Mouse (Mus musculus) frontal cortex, adult 2 months (tissue): Measurements from ENCODE around the gene Cxcr4. TPM values are rescaled to one million over a fixed set of nuclear protein-coding genes. Genes with fewer than 3 reads are reported as not detected.
"Not testable (repeated sequence)": the region's sequence is repeated elsewhere in the genome, so short reads cannot be mapped to it uniquely, and the experiment has no call there.

Experiments used
- DNase-seq, 2 experiments: peaks; one replicate each; pipeline ENCODE4 v3.0.0; 2022; ENCODE audit warnings: low spot score in 1 of 2; ENCODE audit errors: extremely low spot score in 1 of 2
- polyA plus RNA-seq: library from polyadenylated mRNA; depleted of rRNA; stranded (reverse); fragments of >200 nt; gene quantifications from 2 replicates; pipeline ENCODE4 v1.2.3, GENCODE M21; 2012

The Cxcr4 gene
- polyA plus RNA-seq, 1 experiment, result 16.4 TPM

DNA sequence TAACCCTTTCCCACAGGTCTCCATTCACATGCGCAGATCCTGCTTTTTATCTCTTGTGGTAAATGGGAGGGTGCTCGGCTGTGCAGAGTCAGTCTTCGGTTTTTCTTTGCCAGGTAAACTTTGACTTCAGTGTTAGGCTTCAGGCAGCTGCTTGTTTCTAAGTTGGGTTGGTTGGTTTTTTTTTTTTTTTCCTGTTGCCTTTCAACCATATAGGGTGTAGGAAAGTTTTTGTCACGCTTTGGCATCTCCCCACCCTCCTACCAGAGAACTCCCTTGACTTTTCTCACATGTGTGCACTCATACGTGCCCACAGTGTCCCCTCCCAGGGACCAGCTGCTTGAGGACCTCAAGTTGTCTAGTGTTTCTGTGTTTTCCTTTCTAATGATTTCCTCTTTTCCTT, 9.2 kb upstream of the Cxcr4 start:
- no peak for DNase-seq

DNA sequence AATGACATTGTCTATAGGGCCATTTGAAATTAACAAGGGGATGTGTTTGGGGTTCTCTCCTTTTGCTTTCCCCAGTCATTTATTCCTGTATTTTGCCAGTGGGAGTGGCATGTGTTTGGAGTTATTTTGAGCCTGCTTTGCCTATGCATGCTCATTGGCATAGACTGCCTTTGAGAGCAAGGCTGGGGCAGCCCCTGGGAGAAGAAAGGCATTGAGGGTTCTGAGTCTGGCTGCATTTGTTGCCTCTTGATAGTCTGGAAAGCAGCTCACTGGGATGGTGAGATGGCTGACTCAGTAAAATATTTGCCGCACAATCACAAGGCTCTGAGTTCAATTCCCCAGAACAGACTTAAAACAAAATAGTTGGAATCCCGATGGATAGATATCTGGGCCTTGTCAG, 8.5 kb upstream of the Cxcr4 start:
- no peak for DNase-seq

DNA sequence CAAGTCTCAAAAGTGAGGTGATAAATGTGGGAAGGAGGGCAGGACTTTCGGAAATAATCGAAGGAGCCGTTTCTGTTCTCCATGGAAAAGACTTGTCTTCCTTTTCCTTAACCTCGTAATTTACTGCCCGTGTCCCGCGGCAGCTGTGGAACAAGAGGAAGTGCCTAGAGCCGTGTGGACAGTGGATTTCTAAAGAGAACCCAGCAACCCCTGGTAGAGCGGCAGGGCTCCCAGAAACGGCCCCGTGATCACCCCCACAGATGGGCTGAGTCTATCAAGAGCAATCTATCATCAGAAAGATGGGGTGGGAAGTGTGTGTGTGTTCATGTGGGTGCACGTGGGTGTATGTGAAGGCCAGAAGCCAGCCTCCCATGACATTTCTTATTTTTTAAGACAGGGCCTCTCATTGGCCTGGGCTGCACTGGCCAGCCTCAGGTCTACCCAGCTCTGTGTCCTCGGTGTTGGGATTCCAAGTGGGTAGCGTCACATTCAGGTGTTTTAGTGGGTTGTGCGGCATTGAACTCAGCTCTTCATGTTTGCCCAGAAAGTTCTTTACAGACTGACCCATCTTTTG, 5.2 kb upstream of the Cxcr4 start:
- no peak for DNase-seq

DNA sequence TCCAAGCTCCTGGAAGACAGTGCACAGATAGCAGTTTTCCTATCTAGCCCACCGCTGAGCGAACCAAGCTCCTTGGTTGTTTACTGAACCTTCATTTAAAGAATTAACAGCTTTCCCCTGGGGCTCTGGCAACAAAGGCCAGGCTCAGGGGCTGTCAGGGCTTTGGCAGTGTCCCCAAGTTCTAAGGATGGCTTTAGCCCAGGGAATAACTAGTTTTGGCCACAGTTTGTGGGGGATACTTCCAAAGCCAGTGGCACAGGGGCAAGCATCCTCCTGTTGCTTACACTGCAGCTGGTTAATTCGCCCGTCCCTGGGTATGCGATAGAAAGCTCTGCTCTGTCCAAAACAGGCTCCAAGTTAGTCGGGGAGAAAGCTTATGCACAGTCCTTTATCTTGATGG, 3.4 kb upstream of the Cxcr4 start:
- DNase-seq, result no peak

DNA sequence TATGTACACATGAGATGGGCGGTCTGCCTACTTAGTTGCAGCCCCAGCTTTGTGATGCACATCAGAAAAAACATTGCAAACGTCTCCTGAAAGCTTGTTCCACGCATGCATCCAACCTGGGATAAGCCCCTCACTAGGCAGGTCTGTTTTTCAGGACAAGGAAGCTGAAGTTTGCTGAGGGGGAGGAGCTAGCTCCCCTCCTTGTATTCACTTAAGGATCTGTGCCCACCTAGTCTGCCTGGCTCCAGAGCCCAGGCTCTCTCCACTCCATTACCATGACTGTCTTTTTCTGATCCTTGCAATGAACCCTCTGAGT, 3.0 kb upstream of the Cxcr4 start:
- DNase-seq, result no peak

DNA sequence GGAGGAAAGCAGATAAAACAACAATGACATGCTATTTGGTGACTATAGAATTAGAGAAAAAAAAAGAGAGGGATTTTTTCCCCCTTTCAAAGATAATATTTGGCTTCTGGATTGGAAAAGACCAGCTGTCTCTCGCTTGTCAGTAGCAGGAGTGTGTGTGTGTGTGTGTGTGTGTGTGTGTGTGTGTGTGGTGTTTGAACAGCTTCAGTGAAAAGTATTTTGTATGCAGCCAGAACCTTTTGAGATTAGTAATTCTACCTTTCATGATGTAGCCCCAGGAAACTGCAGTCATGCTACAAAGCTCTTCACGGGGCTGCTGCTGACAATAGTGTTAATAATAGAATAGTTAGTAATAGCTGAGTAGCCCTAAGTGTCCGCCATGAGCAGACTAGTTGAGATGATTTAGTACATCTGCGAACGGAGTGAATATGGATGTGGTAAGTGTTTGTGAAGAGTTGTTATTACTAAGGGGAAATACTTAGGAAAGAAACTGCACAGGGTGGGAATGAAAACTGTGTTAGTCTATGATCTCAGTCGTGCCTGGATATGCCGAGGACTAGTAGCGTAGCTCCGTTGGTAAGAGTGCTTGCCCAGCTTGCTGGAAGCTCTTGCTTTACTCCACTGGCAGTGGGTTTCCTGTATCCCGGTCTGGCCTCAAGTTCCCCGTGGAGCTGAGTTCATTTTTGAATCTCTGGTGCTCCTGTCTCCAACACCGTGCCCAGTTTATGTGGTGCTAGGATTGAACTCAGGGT, 2.4 kb upstream of the Cxcr4 start:
- no peak for DNase-seq

DNA sequence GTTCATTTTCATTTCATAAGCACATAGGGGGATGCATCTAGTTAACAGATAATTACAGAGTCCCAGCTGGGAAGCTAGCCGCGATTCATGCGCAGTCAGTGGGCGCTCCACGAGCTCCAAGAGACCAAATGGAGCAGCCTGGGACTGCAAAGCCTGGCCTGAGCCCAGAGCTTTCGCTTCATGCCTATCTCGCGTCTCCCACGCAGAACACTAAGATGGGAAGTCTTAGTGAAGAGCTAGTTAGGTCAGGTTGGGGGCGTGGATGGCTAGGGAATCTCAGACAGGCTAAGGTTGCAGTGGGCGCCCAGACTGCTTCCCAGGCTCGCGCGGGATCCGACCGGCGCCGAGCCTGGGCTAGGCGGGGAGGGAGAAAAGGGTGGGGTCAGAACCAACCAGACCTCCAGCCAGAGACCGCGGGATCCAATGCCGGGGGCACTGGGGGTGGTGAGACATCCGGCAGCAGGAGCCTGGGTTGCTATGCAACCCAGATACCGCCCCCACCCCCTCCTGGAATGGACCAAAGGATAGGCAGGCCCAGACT, 938 bp upstream of the Cxcr4 start:
- peak; percentile 59 to 72 for DNase-seq

DNA sequence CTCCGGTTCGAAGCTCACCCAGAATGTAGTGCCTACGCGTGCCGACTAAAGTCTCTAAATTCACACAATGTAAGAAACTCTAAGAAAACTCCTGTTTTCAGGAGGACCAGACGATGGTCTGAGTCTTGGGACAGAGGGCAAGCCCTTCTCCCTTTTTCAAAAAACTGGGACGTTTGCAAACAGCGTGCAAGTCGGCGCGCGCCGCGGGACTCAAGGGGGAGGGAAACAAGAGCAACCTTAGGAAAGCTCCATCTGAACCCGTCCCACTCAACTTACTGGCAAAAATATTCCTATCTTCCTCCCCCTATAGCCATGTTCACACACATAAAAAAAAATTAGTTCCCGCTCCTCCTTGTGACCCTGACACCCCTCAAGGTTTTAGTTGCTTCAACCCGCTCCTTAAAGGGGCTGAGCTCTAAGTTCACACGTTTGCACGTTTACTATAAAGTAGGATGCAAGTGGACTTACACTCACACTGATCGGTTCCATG, 327 bp downstream of the Cxcr4 start:
- peak in 1 of 2 experiments; percentile 8 for DNase-seq

DNA sequence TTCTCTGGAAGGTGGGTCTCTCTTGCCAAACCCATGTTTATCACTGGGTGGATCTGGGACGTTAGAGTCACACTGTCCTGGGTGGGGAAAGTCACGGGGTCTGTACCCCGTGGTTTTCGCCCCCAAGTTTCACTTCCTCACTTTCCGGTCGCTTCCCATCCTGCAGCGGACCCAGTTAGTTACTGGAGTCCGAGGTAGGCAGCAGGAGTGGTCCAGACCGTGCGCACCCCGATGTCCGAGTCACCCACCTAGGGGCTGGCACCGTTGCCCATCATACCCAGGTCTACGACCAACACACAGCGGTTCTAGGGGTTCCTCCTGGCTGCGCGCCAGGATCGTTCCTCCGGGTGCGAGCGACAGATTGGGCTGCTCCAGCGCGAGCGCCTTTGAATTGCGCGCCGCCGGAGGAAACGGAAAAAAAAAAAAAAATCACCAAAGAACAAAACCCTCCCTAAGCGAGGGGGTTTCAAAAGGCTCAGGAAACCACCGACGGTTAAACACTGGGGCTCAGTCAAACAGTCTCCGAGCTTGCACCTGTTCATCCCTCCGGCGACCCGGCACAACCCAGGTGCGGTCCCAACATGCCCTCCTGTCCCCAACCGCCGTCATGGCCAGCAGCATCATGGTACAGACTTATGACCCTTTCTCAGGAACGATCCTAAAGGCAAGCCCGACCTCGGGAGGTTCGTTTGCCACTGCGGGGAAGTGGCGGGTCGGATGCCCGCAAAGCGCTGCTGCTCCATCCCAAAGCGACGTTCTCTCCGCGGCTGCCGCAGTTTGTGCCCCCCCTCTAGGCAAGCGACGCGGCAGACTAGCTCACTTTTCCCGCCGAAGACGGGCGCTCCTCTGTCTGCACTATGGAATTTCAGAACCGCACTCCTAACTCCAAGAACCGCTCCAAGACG, 1.0 kb downstream of the Cxcr4 start:
- peak in 1 of 2 experiments; percentile 8 for DNase-seq

DNA sequence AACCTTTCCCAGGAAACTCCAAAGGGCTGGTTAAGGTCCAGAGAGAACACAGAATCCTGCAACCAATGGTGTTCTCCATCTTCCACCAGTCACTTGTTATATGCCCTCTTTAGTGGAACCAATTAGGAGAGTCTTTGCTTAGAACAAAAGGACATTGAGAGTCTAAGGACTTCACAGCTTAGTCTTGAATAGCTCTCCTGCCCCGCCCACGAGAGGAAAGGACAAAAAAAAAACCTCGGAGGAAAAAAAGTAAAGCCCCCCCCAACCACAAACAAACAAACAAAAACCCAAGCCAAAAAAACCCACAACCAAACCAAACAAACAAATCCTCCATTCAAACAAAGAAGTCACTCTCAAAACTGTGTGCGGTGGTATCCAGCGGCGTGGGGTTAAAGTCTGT, 2.1 kb downstream of the Cxcr4 start:
- DNase-seq, result no peak

DNA sequence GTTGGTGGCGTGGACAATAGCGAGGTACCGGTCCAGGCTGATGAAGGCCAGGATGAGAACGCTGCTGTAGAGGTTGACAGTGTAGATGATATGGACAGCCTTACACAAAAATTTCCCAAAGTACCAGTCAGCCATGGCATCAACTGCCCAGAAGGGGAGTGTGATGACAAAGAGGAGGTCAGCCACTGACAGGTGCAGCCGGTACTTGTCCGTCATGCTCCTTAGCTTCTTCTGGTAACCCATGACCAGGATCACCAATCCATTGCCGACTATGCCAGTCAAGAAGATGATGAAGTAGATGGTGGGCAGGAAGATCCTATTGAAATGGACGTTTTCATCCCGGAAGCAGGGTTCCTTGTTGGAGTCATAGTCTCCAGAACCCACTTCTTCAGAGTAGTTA, 2.6 kb downstream of the Cxcr4 start:
- DNase-seq, result no peak

DNA sequence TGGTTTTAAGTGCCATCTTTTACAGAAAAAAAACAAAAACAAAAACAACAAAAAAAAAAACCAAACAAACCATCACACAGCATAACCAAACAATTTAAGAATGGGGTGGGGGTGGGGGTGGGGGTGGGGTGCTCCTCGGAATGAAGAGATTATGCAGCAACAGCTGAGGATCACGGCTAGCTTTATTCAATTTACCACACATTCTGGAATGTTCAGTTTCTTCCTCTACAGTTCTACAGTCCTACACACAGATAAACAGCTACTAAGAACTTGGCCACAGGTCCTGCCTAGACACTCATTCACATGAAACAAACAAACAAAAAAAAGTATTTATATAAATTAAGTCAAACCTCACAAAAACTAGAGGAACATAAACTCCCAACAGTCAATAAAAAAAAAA, 3.8 kb downstream of the Cxcr4 start:
- DNase-seq, result no peak

DNA sequence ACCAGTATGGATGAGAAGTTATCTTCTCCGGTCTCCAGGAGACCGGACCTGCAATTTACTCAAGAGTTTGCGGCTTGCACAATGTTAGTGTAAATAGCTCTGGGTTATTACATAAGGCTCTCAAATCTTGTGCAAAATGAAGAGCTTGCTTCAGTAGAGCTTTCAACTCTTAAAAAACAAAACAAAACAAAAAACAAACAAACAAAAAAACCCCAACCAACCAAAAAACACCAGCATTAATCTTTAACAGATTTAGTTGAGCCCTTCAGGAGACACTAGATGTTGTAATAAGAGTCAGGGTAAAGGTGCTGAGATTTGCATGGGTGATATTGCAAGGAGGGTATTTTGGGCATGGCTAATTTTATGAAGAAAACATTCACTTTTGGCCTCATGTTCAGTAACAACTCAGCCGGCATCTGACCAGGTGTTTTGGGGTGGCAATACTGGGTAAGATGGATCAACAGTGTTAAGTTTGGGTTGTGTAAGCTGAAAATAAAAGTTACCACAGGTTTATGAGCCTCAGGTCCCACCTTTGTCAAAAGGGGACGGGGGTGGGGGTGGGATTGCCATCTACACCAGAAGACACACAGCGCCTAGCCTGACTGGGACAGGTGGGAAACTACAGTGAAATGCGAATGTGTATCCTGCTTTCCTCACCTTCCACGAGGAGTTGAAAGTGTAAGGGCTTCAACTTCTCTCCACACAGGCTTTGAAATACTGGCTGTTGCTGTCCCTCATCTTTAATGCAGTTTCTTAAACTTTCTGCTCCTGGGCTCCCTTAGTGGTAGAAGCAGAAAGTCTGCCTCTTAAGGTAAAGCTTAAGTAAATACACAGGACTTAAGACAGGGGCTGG, 4.9 kb downstream of the Cxcr4 start:
- DNase-seq, result no peak

DNA sequence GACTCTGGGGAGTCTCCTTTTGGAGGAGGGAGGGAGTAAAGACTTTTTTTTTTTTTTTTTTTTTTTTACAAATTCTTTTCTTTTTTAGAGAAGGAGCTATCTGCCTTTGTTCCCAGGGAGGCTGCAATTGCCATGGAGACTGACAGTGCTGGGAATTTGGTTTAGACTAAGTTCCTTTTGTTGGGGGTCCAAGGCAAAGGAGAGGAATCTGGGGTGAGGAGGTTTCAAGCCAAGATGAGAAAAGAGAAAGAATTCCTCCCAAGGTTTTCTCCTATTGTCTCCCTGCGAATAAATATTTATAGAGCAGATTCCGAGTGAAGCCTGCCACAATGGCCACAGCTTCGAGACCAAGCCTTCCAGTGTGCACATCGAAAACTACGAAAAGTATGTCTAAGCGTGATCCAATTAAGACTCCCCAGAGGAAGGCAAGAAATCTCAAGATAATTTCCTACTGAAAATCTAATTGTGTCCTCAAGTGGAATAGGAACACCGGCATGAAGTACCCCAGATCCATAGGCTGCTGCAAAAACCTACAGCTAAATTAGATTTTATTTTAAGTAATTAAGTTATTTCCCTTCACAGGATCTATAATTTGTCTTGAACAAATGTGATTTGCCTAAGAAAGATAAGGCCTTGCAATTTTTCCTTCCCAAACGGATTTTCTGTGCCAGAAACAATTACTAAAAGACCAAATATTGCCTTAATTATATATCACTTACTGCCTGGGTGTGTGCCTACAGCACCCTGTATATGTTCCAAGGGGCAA, 5.7 kb downstream of the Cxcr4 start:
- no peak for DNase-seq

DNA sequence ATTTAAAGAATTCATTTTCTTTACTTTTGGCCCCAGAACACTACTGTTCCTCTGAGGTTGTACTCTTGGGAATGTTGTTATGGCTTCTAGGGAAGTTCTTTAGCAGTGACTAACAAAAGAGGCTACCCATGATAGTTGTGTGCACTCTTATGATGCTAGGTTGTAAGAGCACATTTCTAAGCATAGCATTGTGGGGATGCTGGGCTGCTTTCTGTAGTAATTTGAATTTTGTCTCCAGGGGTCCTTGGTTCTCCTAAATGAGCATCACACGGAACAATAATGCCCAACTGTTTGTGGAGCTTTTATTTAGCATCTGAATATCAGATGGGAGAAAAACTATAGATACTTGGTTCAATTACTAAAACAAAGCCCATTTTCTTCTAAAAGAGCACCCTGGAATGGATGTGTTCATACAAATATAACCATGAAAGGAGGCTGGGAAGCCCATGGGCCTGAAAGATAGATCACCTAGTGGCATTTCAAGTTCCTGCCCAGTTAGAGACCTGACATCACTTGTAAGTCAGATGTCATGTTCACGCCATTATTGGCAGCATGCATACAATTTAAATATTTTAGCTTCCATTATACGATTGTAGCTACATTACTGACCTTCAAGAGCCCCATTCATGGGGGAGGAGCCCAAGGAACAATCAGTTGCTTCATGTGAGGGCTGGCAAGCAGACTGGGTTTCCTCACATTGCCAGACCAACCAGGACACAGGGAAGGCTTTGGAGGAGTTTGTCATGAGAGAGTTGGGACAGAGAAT, 6.5 kb downstream of the Cxcr4 start:
- no peak for DNase-seq

DNA sequence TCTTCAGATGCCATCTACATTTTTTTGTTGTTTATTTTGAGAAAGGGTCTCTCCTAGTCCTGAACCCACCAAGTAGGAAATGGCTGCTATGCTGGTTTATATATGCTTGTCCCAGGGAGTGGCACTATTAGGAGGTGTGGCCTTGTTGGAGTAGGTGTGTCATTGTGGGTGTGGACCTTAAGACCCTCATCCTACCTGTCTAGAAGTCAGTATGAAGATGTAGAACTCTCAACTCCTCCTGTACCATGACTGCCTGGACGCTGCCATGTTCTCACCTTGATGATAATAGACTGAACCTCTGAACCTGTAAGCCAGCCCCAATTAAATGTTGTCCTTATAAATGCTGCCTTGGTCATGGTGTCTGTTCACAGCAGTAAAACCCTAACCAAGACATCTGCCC, 7.4 kb downstream of the Cxcr4 start:
- not testable (repeated sequence) for DNase-seq

DNA sequence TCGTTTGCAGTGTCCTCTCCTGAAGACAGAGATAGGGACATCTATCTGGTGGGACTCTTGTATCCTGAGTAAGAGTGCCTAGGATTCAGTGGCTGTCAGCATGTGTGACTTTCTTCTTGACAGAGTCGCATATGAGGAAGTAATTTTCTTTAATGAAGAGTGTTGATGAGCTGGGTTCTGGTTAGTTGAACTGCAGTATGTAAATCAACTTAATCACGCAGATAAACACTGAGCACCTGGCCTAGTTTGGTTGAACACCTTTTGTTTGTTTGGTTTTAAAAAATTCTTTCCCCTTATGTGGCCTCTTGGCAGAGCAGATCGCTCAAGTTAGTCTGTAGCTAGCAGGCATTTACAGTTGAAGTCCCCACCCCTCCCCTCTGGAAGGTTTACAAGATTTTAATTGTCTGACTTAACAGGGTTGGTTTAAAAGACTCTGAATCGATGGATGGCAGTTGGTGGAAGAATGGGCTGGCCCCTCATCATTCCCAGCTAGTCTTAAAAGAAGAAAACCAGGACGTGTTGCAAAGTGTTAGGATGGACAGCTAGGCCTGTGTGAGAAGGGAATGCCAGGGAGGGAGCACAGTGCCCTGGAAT, 8.7 kb downstream of the Cxcr4 start:
- no peak for DNase-seq

DNA sequence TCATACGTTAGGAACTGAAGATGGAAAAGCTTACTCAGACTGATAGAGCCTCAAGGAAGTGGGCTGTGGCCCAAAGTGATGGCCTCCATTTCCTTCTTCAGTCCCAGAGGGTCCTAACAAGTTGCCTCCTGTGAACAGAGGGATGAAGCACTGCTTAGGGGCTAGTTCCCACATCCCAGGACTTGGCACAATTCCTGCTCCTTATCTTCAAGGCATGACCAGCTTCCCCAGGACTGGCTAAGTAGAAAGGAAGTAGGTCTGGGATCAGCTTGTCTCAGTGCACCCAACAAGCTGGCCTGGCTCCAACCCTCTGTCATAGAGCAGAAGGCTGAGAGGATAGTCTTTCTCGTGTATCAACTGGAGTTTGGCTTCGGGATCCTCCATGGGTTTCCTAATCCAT, 11.8 kb downstream of the Cxcr4 start:
- DNase-seq, result no peak

DNA sequence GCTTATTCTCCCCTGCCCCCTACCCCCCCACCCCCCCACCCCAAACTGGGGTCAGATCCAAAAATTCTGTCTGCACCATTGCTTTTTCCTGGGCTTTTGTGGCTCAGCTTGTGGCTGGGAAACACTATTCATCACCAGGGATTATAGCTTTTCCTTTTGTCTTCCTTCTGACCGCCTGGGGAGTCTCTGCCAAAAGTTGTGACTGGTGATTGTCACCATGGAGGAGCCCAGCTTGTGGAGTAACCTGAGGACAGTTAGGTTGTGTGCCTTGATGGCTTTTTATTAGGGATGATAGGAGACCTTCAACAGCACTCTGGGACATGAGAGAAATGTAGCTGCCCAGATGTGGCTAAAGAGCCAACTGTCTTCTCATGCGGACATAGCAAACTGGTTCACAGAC, 13.6 kb downstream of the Cxcr4 start:
- DNase-seq, result no peak
